Mouse (Mus musculus) hindbrain, embryonic 11.5 days (tissue): ENCODE measurements around the gene Fam168b. TPM values are rescaled to one million over a fixed set of nuclear protein-coding genes. Genes with fewer than 3 reads are reported as not detected.

Experiments
- ATAC-seq: fragments of 200-750 bp; cut with Nextera tagmentation; 2 replicates; pipeline ENCODE4 v1.8.0; 2017; ENCODE audit warnings: mild to moderate bottlenecking, moderate TSS enrichment, moderate library complexity; ENCODE audit not compliant: low FRiP score
- DNase-seq: peaks from one replicate; pipeline ENCODE4 v3.0.0-alpha.2; 2015; ENCODE audit warnings: low spot score
- H3K27ac ChIP-seq: fragments of 300-500 bp; sonication (generic); 2 replicates; pipeline ENCODE4 v1.5.1; 2014; ENCODE audit warnings: mild to moderate bottlenecking, low read depth, low read length
- H3K27me3 ChIP-seq: fragments of 300-500 bp; sonication (generic); 2 replicates; pipeline ENCODE4 v1.6.1; 2014; ENCODE audit warnings: mild to moderate bottlenecking, low read length, moderate library complexity, mixed read lengths; ENCODE audit not compliant: control insufficient read depth, insufficient read depth
- H3K36me3 ChIP-seq: fragments of 300-500 bp; sonication (generic); 2 replicates; pipeline ENCODE4 v1.6.1; 2014; ENCODE audit warnings: mild to moderate bottlenecking, low read length, moderate library complexity, mixed read lengths; ENCODE audit not compliant: control insufficient read depth, insufficient read depth
- H3K4me1 ChIP-seq: fragments of 300-500 bp; sonication (generic); replicated peaks from 2 replicates; pipeline ENCODE4 v1.6.1; 2014; ENCODE audit warnings: low read length, mixed read lengths; ENCODE audit not compliant: control insufficient read depth, insufficient read depth
- H3K4me2 ChIP-seq: fragments of 300-500 bp; sonication (generic); replicated peaks from 2 replicates; pipeline ENCODE4 v1.6.1; 2014; ENCODE audit warnings: mild to moderate bottlenecking, low read depth, low read length
- H3K4me3 ChIP-seq: fragments of 300-500 bp; sonication (generic); 2 replicates; pipeline ENCODE4 v1.5.1; 2014; ENCODE audit warnings: low read depth, low read length
- H3K9ac ChIP-seq: fragments of 300-500 bp; sonication (generic); 2 replicates; pipeline ENCODE4 v1.6.1; 2014; ENCODE audit warnings: low read depth, low read length
- H3K9me3 ChIP-seq: fragments of 300-500 bp; sonication (generic); 2 replicates; pipeline ENCODE4 v1.6.1; 2016; ENCODE audit warnings: low read length; ENCODE audit not compliant: control insufficient read depth
- WGBS: fragments of 180-500 bp; shearing (Covaris S2); extraction: QIAGEN DNeasy Blood & Tissue Kit; methylation state at CpG from one replicate; pipeline ENCODE4 v1.1.7; 2014; 5-methylcytosine and 5-hydroxymethylcytosine counted together
- polyA plus RNA-seq: library from polyadenylated mRNA; unstranded; fragments of >200 nt; fragmentation: Nextera tagmentation; extraction: Ambion mirVana; gene quantifications from 2 replicates; pipeline ENCODE4 v1.2.1, GENCODE M21; 2014

The Fam168b gene
- polyA plus RNA-seq, 1 experiment from 2014 or later, result 75.6 TPM

DNA sequence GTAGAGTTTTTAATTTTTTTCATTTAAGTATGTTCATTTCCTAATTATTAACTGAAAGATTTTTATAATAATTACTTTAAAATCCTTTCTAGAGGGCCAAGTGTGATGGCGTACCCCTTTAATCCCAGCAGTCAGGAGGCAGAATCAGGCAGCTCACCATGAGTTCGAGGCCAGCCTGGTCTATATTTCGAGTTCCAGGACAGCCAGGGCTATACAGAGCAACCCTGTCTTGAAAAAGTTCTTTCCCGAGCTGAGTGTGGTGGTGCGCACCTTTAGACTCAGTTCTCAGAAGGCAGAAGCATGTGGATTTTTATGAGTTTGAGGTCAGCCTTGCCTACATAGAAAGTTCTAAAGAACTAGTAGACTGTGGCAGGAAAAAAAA, 24.7 kb upstream of the Fam168b start:
- no peak overlapping the region for H3K9ac ChIP-seq
- no peak overlapping the region for H3K27ac ChIP-seq
- H3K9me3 ChIP-seq, result no peaks in the 10 kb centered on the region
- DNase-seq (no peak), ATAC-seq (no peak)
- H3K36me3 ChIP-seq, result no peaks in the 10 kb centered on the region
- no peaks in the 10 kb centered on the region for H3K27me3 ChIP-seq
- no peak overlapping the region for H3K4me3 ChIP-seq
- no peaks in the 10 kb centered on the region for H3K4me1 ChIP-seq
- WGBS, result 89% methylated on average over 5 of the region's 5 CpGs
- no peak overlapping the region for H3K4me2 ChIP-seq

DNA sequence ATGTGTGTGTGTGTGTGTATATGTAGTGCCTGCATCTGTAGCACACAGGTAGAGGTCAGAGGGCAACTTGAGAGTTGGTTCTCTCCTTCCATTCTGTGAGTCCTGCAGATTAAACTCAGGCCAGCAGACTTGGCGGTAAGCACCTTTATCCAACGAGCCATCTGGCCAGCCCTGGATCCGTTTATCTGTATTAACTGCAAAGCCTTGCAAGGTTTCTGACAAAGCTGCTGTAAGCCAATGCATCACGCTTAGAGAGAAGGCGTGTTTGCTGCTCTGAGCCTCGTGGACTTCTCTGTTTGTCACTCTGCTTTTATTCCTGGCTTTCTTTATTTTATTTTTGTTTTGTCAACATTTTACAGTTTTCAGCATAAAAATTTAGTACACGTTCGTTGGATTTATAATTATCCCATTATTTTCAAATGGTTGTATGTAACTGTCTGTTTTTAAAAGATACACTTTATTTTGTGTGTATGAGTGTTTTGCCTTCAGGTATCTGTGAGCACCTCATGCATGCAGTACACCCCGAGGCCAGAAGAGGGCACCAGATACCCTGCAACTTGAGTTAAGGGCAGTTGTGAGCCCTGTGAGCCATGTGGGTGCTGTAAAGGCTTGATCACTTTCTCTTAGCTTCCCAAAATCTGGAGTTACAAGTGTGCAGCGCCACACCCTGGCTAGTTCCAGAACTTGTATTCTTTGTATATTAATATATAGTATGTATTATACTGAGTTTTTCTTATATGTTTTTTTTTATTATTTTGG, 24.1 kb upstream of the Fam168b start:
- Histone ChIP-seq H3K27ac (no peak overlapping the region), H3K9me3 (no peaks in the 10 kb centered on the region), H3K4me2 (no peak overlapping the region), H3K4me1 (no peaks in the 10 kb centered on the region), H3K27me3 (no peaks in the 10 kb centered on the region), H3K36me3 (no peaks in the 10 kb centered on the region), H3K4me3 (no peak overlapping the region), H3K9ac (no peak overlapping the region)
- WGBS, result 60% methylated on average over 10 of the region's 10 CpGs
- DNase-seq, result peak; percentile 90
- ATAC-seq, result peak; percentile 53

DNA sequence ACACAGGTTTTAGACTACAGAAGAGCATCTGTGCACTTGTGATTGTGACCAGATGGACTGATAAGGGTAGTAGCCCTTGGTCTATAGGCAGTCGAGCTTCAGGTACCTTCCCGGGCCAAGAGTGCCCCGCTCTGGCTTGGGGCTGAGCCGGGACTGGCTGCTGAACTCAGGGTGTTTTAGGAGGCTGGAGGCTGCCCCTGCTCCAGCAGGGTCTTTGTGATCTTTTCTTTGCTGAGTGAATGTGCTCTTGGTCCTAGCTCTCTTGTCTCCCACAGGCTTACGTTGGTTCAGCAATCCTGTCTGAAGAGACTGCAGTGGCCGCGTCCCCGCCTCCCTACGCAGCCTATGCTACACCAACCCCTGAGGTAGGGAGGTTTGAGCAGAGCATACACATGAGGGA, 23.0 kb upstream of the Fam168b start:
- Histone ChIP-seq H3K27ac (no peak overlapping the region), H3K36me3 (no peaks in the 10 kb centered on the region), H3K4me2 (no peak overlapping the region), H3K9me3 (no peaks in the 10 kb centered on the region), H3K4me3 (no peak overlapping the region), H3K4me1 (no peaks in the 10 kb centered on the region), H3K27me3 (no peaks in the 10 kb centered on the region), H3K9ac (no peak overlapping the region)
- ATAC-seq, result no peak
- WGBS, result 83% methylated on average over 9 of the region's 9 CpGs
- DNase-seq, result no peak

DNA sequence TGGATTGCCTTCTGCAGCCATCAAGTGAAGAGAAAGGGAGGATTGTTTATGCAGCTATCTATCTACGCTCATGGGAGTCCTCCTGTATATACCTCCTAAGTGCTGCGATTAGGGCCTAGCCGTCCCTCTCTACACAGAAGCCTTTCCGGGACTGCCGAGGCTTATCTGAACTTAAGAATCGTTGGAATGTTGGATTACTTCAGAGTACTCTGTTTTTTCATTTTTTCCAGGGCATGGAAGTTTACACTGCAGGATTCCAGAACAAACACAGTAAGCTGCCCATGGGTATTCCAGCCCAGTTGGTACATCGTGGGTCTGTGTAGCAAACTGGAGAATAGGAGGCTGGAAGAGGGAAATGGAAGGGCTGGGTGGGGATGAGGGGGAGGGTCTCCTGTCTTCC, 21.4 kb upstream of the Fam168b start:
- Histone ChIP-seq H3K27me3 (no peaks in the 10 kb centered on the region), H3K27ac (no peak overlapping the region), H3K4me3 (no peak overlapping the region), H3K9me3 (no peaks in the 10 kb centered on the region), H3K36me3 (no peaks in the 10 kb centered on the region), H3K4me2 (no peak overlapping the region), H3K9ac (no peak overlapping the region), H3K4me1 (no peaks in the 10 kb centered on the region)
- ATAC-seq (no peak), DNase-seq (no peak)
- WGBS, result 92% methylated on average over 7 of the region's 7 CpGs

DNA sequence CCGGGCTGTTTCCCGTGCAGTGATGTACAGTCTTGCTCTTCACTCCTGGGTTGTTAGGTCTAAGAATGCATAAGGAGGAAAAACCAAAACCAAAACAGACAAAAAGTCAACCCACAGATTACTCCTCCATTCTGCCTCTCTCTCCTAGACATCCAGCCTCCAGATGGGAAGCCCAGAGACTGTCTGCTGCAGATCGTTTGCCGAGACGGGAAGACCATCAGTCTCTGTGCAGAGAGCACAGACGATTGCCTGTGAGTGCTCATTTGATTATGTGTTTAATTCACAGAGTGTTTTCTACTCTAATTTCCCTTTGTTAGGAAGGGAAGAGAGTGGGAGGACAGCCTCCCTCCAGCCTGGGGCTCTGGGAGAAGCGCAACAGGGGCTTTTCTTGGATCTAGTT, 20.5 kb upstream of the Fam168b start:
- WGBS, result 91% methylated on average over 7 of the region's 7 CpGs
- H3K4me2 ChIP-seq, result no peak overlapping the region
- H3K4me1 ChIP-seq, result no peaks in the 10 kb centered on the region
- no peaks in the 10 kb centered on the region for H3K27me3 ChIP-seq
- H3K4me3 ChIP-seq, result no peak overlapping the region
- no peaks in the 10 kb centered on the region for H3K36me3 ChIP-seq
- no peak overlapping the region for H3K9ac ChIP-seq
- DNase-seq (no peak), ATAC-seq (no peak)
- no peak overlapping the region for H3K27ac ChIP-seq
- no peaks in the 10 kb centered on the region for H3K9me3 ChIP-seq

DNA sequence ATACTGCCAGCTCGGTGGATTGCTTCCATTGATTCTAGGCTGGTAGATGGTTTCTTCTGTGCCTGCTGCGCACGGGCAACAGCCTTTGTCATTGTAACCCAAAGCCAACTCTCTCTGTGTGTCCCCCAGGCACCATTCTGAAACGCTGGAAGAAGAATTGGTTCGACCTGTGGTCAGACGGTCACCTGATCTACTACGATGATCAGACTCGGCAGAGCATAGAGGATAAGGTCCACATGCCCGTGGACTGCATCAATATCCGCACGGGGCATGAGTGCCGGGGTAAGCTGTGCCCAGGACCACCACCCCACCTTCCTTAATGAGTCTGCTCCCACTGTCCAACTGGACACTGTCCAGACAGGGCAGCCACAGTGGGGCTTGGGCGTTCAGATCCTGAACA, 20.0 kb upstream of the Fam168b start:
- Histone ChIP-seq H3K9me3 (no peaks in the 10 kb centered on the region), H3K27me3 (no peaks in the 10 kb centered on the region), H3K36me3 (no peaks in the 10 kb centered on the region), H3K4me2 (no peak overlapping the region), H3K9ac (no peak overlapping the region), H3K27ac (no peak overlapping the region), H3K4me3 (no peak overlapping the region), H3K4me1 (no peaks in the 10 kb centered on the region)
- 94% methylated on average over 13 of the region's 13 CpGs for WGBS
- DNase-seq (no peak), ATAC-seq (no peak)

DNA sequence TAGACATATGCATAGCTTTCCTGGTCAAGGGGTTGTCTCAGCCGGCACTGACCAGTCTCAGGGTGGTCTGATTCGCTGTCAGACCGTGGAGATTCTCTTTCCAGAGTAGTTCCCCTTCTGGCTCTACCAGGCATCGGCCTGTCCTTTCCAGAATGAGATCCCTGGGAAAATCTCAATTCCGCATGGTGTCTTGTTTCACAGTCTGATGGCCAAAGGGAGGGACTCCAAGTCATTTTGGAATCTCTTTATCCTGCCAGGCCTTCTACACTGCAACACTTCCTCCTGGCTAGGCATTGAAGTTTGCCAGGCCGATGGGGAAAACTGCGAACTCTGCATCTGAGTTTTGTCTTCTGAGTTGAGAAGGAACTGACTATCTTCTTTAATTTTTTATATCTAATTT, 17.3 kb upstream of the Fam168b start:
- no peak overlapping the region for H3K27ac ChIP-seq
- H3K4me2 ChIP-seq, result no peak overlapping the region
- no peaks in the 10 kb centered on the region for H3K27me3 ChIP-seq
- 88% methylated on average over 7 of the region's 7 CpGs for WGBS
- no peak for DNase-seq
- no peaks in the 10 kb centered on the region for H3K9me3 ChIP-seq
- ATAC-seq, result no peak
- H3K4me3 ChIP-seq, result no peak overlapping the region
- no peaks in the 10 kb centered on the region for H3K36me3 ChIP-seq
- H3K9ac ChIP-seq, result no peak overlapping the region
- no peaks in the 10 kb centered on the region for H3K4me1 ChIP-seq

DNA sequence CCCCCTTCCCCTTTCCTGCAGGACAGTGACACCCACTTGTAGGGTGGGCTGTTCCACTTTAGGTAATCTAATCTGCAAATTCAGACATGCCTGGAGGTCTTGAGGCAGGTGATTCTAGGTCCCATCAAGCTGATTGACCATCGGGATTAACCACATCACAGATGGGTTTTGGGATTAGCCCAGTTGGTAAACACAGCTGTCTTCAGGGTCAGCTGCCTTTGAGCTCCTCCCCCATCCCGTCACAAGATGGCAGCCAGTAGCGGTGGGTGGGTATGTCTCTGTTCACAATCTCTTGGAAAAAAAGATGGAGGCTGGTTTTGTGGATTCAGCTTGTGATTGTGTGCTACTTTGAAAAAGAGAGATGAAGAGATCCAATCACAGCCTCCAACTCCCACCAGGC, 16.9 kb upstream of the Fam168b start:
- ATAC-seq, result no peak
- H3K4me3 ChIP-seq, result no peak overlapping the region
- H3K9me3 ChIP-seq, result no peaks in the 10 kb centered on the region
- no peak overlapping the region for H3K27ac ChIP-seq
- H3K36me3 ChIP-seq, result no peaks in the 10 kb centered on the region
- H3K4me1 ChIP-seq, result no peaks in the 10 kb centered on the region
- no peak overlapping the region for H3K4me2 ChIP-seq
- no peaks in the 10 kb centered on the region for H3K27me3 ChIP-seq
- DNase-seq, result no peak
- 88% methylated on average over 3 of the region's 3 CpGs for WGBS
- no peak overlapping the region for H3K9ac ChIP-seq

DNA sequence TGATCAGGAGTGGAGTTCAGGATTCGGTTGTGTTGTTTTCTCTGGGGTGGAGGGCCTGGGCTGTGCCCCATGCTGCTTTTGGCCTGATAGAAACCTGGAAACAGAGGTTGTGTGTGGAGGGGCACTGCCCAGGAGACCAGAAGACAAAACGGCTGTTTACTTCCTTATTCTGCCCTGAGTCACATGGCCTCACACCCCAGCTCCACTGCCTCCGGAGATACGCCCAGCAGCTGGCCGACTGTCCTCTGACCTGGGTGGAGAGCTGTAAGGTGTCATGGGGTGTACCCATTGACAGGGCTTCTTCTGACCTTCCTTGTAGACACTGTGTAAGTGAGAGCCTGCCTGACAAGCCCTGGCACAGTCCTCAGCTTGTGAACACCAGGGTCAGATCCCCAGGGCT, 15.8 kb upstream of the Fam168b start:
- H3K4me2 ChIP-seq, result no peak overlapping the region
- ATAC-seq, result no peak
- H3K9me3 ChIP-seq, result no peaks in the 10 kb centered on the region
- 73% methylated on average over 5 of the region's 5 CpGs for WGBS
- H3K4me3 ChIP-seq, result no peak overlapping the region
- no peaks in the 10 kb centered on the region for H3K36me3 ChIP-seq
- no peaks in the 10 kb centered on the region for H3K27me3 ChIP-seq
- no peak for DNase-seq
- no peak overlapping the region for H3K9ac ChIP-seq
- no peaks in the 10 kb centered on the region for H3K4me1 ChIP-seq
- no peak overlapping the region for H3K27ac ChIP-seq
